Mouse (Mus musculus): ENCODE measurements around the gene Jund. TPM values are rescaled to one million over a fixed set of nuclear protein-coding genes. Genes with fewer than 3 reads are reported as not detected.

Jund gene
- polyA plus RNA-seq, 1 experiment from 2014 or later, result 17.9 TPM

DNA sequence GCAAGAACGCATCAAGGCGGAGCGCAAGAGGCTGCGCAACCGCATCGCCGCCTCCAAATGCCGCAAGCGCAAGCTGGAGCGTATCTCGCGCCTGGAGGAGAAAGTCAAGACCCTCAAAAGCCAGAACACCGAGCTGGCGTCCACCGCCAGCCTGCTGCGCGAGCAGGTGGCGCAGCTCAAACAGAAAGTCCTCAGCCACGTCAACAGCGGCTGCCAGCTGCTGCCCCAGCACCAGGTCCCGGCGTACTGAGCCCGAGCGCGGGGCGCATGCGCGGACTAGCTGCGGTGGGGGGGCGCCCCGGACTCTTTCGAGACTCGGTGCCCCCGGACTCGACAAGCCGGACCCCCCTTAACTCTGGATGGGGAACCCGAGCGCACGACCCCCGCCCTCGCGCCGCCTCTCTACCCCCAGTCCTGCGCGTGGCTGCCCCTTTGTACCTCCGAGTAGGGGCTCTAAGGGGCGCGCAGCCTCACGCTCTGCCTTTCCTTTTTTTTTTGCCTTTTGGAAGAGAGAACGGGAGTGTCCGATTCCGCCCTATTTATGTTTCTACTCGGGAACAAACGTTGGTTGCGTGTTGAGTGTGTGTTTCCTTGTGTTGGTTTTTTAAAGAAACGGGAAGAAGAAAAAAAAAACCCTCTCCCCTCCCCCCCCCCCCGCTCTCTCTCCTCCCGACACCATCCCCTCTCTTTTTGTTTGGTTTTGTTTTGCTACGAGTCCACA, 1.2 kb downstream of the Jund start:
- Histone ChIP-seq H3K4me3 (replicated peaks) (peak overlapping the region; percentile 93), H3K9ac (peak overlapping the region; percentile 99), H3K4me1 (replicated peaks) (peaks cover 56% of the 10 kb centered on the region), H3K27me3 (no peaks in the 10 kb centered on the region), H3K9me3 (replicated peaks) (no peaks in the 10 kb centered on the region), H3K27ac (peak overlapping the region; percentile 97), H3K36me3 (no peaks in the 10 kb centered on the region), H3K4me2 (peak overlapping the region; percentile 98)
- DNase-seq (peak; percentile 70), ATAC-seq (ENCODE audit: low read depth) (no peak)
- 2% methylated on average over 59 of the region's 59 CpGs for WGBS (ENCODE audit: insufficient replicate concordance)

DNA sequence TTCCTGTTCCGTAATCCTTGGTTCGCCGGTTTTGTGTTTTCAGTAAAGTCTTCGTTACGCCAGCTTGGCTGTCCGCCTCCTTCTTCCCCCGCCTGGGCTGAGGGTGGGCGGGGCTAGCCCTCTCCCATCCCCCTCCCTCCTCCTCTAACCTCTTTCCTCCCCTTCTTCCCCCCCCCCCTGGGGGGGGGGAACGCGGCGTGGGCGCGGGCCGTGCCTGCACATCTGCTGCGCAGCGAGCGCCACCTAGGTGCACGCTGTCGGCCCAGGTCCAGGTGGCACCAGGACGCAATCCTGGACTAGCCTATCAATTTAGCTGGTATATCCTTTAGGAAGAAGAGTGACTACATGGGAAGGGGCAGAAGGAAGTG, 1.8 kb downstream of the Jund start:
- peak overlapping the region; percentile 99 for H3K9ac ChIP-seq
- H3K27me3 ChIP-seq, result no peaks in the 10 kb centered on the region
- ATAC-seq (ENCODE audit: low read depth) (peak; percentile 7; the same call in 1 of the 2 replicates), DNase-seq (peak; percentile 80)
- H3K36me3 ChIP-seq, result no peaks in the 10 kb centered on the region
- WGBS (ENCODE audit: insufficient replicate concordance), result under 1% methylated on average over 20 of the region's 20 CpGs
- peak overlapping the region; percentile 98 for H3K4me2 ChIP-seq
- H3K4me3 ChIP-seq (replicated peaks), result peak overlapping the region; percentile 93
- no peaks in the 10 kb centered on the region for H3K9me3 ChIP-seq (replicated peaks)
- peak overlapping the region; percentile 97 for H3K27ac ChIP-seq
- H3K4me1 ChIP-seq (replicated peaks), result peaks cover 50% of the 10 kb centered on the region

DNA sequence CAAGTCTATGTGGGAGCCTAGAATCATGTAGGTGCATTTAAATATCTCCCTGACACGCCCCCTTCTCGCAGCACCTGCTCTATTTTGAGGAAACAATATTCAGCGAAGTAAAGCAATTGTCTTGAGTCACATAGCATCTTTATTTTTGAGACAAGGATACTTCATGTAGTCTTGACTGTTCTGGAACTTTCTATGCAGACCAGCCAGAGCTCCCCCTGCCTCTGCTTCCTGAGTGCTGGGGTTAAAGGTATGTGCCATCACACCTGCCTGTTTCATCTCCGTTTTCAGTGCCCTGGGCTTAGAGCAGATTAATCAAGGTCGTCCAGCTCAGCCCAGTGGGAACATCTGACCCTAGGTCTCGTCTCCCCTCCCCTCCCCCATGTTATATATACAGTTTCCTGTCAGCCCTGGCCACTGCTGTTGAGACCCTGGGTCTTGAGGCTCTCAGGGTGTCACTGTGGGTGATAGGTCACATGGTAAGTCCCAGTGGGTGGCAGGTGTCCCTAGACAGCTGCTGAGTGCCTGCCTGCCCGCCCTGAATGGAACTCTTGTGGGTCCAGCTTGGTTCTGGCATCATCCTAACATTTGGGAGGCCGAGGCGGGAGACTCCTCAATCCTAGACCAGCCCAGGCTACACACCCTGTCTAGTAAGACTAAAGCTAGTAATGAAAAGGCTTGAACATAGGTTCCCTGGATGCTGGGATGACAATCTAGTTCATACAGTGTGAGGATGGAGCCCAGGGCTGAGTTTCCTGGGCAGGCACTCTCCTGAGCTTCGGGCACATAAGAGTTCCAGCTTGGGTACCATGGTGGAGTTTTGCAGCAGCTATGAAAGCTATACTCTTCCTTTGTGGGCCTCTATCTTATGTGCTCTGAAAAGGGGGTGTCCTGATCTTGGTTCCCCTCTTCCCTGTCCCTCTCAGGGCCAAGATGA, 2.6 kb downstream of the Jund start:
- Histone ChIP-seq H3K4me1 (replicated peaks) (peaks cover 42% of the 10 kb centered on the region), H3K9me3 (replicated peaks) (no peaks in the 10 kb centered on the region), H3K36me3 (no peaks in the 10 kb centered on the region), H3K4me2 (peak overlapping the region; percentile 98), H3K27me3 (no peaks in the 10 kb centered on the region), H3K9ac (peak overlapping the region; percentile 99), H3K4me3 (replicated peaks) (peak overlapping the region; percentile 93), H3K27ac (peak overlapping the region; percentile 97; the same call in 1 of the 2 replicates)
- DNase-seq (no peak), ATAC-seq (ENCODE audit: low read depth) (no peak)
- WGBS (ENCODE audit: insufficient replicate concordance), result 55% methylated on average over 10 of the region's 10 CpGs

DNA sequence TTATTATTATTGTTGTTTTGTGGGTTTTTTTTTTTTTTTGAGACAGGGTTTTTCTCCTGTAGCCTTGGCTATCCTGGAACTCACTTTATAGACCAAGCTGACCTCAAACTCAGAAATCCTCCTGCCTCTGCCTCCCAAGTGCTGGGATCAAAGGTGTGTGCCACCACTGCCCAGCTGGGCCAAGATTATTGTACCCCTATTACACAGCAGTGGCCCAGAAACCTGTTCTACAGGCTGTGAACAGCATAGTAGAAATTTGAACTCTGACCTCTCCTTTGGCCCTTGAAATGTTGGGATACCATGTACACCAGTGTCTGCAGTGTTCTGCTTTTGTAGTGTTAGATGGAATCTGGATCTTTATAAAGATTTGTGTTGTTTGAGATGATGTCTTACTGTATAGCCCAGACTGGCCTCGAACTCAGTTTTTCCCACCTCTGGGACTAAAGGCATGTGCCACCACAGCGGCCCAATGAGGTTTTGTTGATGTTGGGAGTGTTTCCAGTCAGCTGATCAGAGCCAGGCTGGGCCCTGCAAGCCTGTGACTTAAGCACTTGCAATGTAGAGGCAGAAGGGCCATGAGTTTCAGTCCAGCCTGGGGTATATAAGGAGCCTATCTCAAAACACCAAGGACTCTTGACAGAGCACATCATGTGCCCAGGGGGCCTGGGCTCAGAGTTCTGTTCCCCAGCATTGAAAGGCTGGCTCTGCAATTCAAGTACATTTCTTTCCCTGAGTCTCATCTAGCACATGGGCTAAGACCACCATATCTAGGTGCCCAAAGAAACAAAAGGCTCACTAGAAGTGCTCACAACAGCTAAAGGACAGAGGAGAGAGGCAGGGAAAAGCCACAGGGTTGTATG, 3.5 kb downstream of the Jund start:
- Histone ChIP-seq H3K4me1 (replicated peaks) (peaks cover 35% of the 10 kb centered on the region), H3K27ac (peak overlapping the region; percentile 30; the same call in 1 of the 2 replicates), H3K9ac (no peak overlapping the region), H3K4me3 (replicated peaks) (no peak overlapping the region), H3K27me3 (no peaks in the 10 kb centered on the region), H3K9me3 (replicated peaks) (no peaks in the 10 kb centered on the region), H3K4me2 (no peak overlapping the region), H3K36me3 (no peaks in the 10 kb centered on the region)
- WGBS (ENCODE audit: insufficient replicate concordance), result 79% methylated on average over 2 of the region's 2 CpGs
- DNase-seq (no peak), ATAC-seq (ENCODE audit: low read depth) (no peak)

DNA sequence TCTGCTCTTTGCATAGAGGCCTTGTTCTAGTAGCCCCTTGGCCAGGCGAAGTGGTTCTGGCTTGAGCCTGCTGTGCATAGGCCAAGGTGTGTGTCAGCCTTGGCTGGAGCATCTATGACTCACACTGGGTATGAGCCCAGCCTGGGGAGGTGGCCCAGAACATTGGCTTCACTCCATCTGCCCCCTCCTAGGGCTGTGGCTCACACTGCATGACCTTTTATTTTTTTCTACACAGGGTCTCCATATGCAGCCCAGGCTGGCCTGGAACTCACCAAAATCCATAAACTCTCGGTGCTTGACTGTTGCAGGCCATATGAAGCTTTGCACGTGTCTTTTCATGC, 4.1 kb downstream of the Jund start:
- peaks cover 29% of the 10 kb centered on the region for H3K4me1 ChIP-seq (replicated peaks)
- WGBS (ENCODE audit: insufficient replicate concordance), result 66% methylated on average over 3 of the region's 3 CpGs
- H3K27ac ChIP-seq, result no peak overlapping the region
- no peak overlapping the region for H3K9ac ChIP-seq
- no peak for DNase-seq
- ATAC-seq (ENCODE audit: low read depth), result no peak
- H3K27me3 ChIP-seq, result no peaks in the 10 kb centered on the region
- no peak overlapping the region for H3K4me2 ChIP-seq
- no peaks in the 10 kb centered on the region for H3K36me3 ChIP-seq
- H3K9me3 ChIP-seq (replicated peaks), result no peaks in the 10 kb centered on the region
- no peak overlapping the region for H3K4me3 ChIP-seq (replicated peaks)

DNA sequence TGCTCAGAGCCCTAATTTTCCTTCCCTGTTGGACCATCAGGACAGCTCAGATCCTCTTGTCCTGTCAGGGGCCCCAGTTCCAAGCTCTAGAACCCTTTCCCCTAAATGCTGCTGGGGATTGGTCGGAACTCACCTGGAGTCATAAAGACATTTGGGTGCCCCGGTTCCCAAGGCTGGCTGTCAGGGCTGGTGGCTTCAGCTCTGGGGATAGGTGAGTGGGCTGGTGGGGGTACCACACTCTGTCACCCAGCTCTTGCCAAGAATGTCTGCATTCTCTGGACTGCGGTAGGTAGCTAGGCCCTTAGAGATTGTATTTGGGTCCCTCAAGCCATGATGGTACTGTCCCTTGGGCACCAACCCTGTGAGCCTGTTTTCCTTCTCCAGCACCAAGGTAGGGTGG, 4.5 kb downstream of the Jund start, which contains the start of gene Iqcn:
Gene Iqcn (plus strand): TSS at position 171 of the 400 bp plus-strand sequence.
- peak within 1 kb of the TSS; percentile 30; the same call in 1 of the 2 replicates for H3K27ac ChIP-seq
- H3K9ac ChIP-seq, result no peak within 1 kb of the TSS
- no peaks in the 10 kb centered on the region for H3K27me3 ChIP-seq
- no peak within 1 kb of the TSS for H3K4me3 ChIP-seq (replicated peaks)
- ATAC-seq (ENCODE audit: low read depth) (no peak), DNase-seq (no peak)
- no peaks in the 10 kb centered on the region for H3K9me3 ChIP-seq (replicated peaks)
- WGBS (ENCODE audit: insufficient replicate concordance), result 82% methylated on average over 3 of the region's 3 CpGs
- no peaks in the 10 kb centered on the region for H3K36me3 ChIP-seq
- no peak within 1 kb of the TSS for H3K4me2 ChIP-seq
- peaks cover 24% of the 10 kb centered on the region for H3K4me1 ChIP-seq (replicated peaks)

DNA sequence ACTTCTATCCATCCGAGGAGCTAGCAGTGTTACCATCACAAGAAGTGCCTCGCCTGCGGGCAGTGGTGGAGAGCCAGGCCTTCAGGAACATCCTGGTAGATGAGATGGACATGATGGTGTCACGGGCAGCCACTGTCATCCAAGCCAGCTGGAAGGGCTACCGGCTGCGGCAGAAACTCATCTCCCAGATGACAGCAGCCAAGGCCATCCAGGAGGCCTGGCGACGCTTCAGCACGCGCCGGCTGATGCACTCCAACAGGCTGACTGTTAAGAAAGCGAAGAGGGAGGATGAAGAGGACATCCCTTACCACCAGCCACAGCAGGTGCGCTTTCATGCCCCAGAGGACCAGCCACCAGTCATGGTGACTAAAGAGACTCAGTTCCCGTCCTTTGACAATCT, 9.5 kb downstream of the Jund start:
- 74% methylated on average over 14 of the region's 14 CpGs for WGBS (ENCODE audit: insufficient replicate concordance)
- H3K27me3 ChIP-seq, result 0 out of 2 replicates have a peak, but pooled peaks cover 3% of the 10 kb centered on the region
- H3K9ac ChIP-seq, result no peak overlapping the region
- H3K4me2 ChIP-seq, result no peak overlapping the region
- H3K4me1 ChIP-seq (replicated peaks), result no peaks in the 10 kb centered on the region
- DNase-seq (no peak), ATAC-seq (ENCODE audit: low read depth) (no peak)
- no peaks in the 10 kb centered on the region for H3K9me3 ChIP-seq (replicated peaks)
- H3K36me3 ChIP-seq, result no peaks in the 10 kb centered on the region
- H3K4me3 ChIP-seq (replicated peaks), result no peak overlapping the region
- no peak overlapping the region for H3K27ac ChIP-seq

DNA sequence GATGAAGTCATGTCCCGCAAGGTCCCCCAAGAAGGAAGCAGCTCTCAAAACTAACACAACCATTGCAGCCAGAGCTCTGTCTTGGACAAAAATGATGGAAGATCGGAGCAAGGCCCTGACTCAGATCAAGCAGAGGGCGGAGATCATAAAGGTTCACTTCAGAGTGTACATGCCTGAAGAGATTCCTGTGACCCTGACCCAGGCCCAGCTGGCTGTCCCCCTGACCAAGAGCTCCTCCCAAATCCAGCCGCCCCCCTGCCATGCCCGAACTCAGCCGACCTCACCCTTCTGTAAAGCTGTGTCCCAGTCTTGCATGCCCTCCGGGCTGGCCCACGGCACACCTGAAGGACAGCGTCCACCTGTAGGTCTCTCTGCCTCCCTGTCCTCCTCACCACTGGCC, 11.0 kb downstream of the Jund start:
- 83% methylated on average over 9 of the region's 9 CpGs for WGBS (ENCODE audit: insufficient replicate concordance)
- ATAC-seq (ENCODE audit: low read depth), result no peak
- Histone ChIP-seq H3K27ac (no peak overlapping the region), H3K9ac (no peak overlapping the region), H3K9me3 (replicated peaks) (no peaks in the 10 kb centered on the region), H3K4me1 (replicated peaks) (no peaks in the 10 kb centered on the region), H3K4me2 (no peak overlapping the region), H3K4me3 (replicated peaks) (no peak overlapping the region), H3K27me3 (0 out of 2 replicates have a peak, but pooled peaks cover 3% of the 10 kb centered on the region), H3K36me3 (no peaks in the 10 kb centered on the region)
- DNase-seq, result no peak

DNA sequence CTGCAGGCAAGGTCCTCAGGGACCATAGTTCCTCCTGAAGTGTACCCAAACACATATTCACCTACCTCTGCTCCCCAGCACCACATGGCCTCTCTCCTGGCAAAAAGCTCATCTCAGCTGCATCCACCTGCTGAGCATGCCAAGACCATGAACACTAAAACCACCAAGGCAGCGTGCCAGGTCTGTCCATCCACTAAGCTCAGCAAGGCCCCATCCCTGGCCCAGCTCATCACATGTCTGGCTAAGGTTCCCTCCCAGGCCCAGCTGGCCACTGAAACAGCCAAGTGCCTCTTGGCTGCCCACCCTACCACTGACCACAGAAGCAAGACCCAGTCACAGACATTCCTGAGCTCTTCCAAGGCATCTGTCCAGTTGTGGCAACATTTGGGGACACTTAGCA, 11.5 kb downstream of the Jund start:
- ATAC-seq (ENCODE audit: low read depth), result no peak
- Histone ChIP-seq H3K4me2 (no peak overlapping the region), H3K9ac (no peak overlapping the region), H3K27me3 (0 out of 2 replicates have a peak, but pooled peaks cover 3% of the 10 kb centered on the region), H3K4me1 (replicated peaks) (no peaks in the 10 kb centered on the region), H3K27ac (no peak overlapping the region), H3K9me3 (replicated peaks) (no peaks in the 10 kb centered on the region), H3K36me3 (no peaks in the 10 kb centered on the region), H3K4me3 (replicated peaks) (no peak overlapping the region)
- WGBS (ENCODE audit: insufficient replicate concordance), result 63% methylated on average over 1 of the region's 1 CpGs
- no peak for DNase-seq

DNA sequence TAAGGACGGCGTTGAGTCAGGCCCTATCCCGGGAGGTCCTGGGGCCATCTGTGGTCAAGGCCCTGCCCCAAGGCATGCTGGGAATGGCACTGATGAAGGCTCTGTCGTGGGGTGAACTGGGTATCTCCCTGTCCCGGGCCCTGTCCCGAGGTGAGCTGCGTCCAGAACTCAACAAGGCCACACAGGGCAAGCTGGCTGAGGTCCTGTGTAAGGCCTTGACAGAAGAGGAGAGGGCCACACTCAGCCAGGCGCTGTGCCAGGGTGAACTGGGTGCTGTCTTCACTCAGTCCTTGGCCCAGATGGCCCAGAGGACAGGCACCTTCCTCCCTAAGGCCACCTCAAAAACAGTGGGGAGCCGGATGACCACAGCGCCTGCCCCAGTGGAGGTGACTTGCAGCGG, 12.3 kb downstream of the Jund start:
- ATAC-seq (ENCODE audit: low read depth) (no peak), DNase-seq (no peak)
- Histone ChIP-seq H3K4me2 (no peak overlapping the region), H3K4me1 (replicated peaks) (no peaks in the 10 kb centered on the region), H3K4me3 (replicated peaks) (no peak overlapping the region), H3K9ac (no peak overlapping the region), H3K9me3 (replicated peaks) (no peaks in the 10 kb centered on the region), H3K27ac (no peak overlapping the region), H3K36me3 (no peaks in the 10 kb centered on the region), H3K27me3 (0 out of 2 replicates have a peak, but pooled peaks cover 3% of the 10 kb centered on the region)
- 65% methylated on average over 11 of the region's 11 CpGs for WGBS (ENCODE audit: insufficient replicate concordance)

DNA sequence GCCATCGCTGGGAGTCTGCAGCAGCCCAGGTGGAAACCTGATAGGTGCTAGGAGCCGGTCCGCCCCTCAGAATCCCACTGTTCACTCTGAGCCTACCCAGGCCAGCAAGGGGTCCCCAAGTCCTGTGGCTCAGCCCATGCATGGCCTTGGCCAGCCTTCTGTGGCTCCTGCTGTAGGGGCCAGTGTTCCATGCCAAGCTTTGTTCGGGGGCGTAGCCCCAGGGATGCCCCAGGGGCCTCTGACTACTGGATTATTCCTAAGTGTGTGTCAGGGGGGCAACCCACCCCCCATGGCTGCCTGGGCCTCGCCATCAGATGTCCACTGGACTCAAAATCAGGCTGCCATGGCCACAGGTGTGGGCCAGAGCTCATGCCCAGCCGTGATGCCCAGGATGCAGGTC, 15.2 kb downstream of the Jund start:
- no peak overlapping the region for H3K27ac ChIP-seq
- ATAC-seq (ENCODE audit: low read depth), result no peak
- DNase-seq, result no peak
- 71% methylated on average over 7 of the region's 7 CpGs for WGBS (ENCODE audit: insufficient replicate concordance)
- no peaks in the 10 kb centered on the region for H3K9me3 ChIP-seq (replicated peaks)
- peaks cover 6% of the 10 kb centered on the region; the same call in 1 of the 2 replicates for H3K27me3 ChIP-seq
- H3K4me2 ChIP-seq, result no peak overlapping the region
- H3K9ac ChIP-seq, result no peak overlapping the region
- no peaks in the 10 kb centered on the region for H3K36me3 ChIP-seq
- H3K4me3 ChIP-seq (replicated peaks), result no peak overlapping the region
- peaks cover 4% of the 10 kb centered on the region; the same call in 1 of the 2 replicates for H3K4me1 ChIP-seq (replicated peaks)
